Mouse (Mus musculus): ENCODE results near the gene Uqcrh. TPM values are rescaled to one million over a fixed set of nuclear protein-coding genes. Genes with fewer than 3 reads are reported as not detected.
A peak's percentile ranks its signal among the peaks of the same experiment; 100 is the strongest.

The Uqcrh gene
- polyA plus RNA-seq, 1 experiment: 362 TPM

- TF ChIP-seq CTCF (IDR thresholded peaks at IDR 0.05; ENCODE audit: borderline replicate concordance, extremely low read depth, insufficient read depth, insufficient read length) (peak; percentile 39; the same call in 1 of the 2 replicates), POLR2A (IDR thresholded peaks at IDR 0.05; ENCODE audit: borderline replicate concordance, extremely low read depth, insufficient read depth, insufficient read length, poor library complexity, severe bottlenecking) (no peak)
- peak; percentile 71 for DNase-seq (ENCODE audit: low read depth)
These were observed 22.2 kb downstream of the Uqcrh start for GRCm38 (mm10) chr4:116052526-116053293.

- no peak for DNase-seq (ENCODE audit: low read depth)
- TF ChIP-seq POLR2A (IDR thresholded peaks at IDR 0.05; ENCODE audit: borderline replicate concordance, extremely low read depth, insufficient read depth, insufficient read length, poor library complexity, severe bottlenecking) (no peak), CTCF (IDR thresholded peaks at IDR 0.05; ENCODE audit: borderline replicate concordance, extremely low read depth, insufficient read depth, insufficient read length) (no peak)
These were observed 25.7 kb downstream of the Uqcrh start for GRCm38 (mm10) chr4:116049211-116049610.

- DNase-seq (ENCODE audit: low read depth): no peak
- TF ChIP-seq CTCF (IDR thresholded peaks at IDR 0.05; ENCODE audit: borderline replicate concordance, extremely low read depth, insufficient read depth, insufficient read length) (no peak), POLR2A (IDR thresholded peaks at IDR 0.05; ENCODE audit: borderline replicate concordance, extremely low read depth, insufficient read depth, insufficient read length, poor library complexity, severe bottlenecking) (no peak)
These were observed 26.5 kb downstream of the Uqcrh start for GRCm38 (mm10) chr4:116048130-116048920.

GRCm38 (mm10) chr4:116047681-116048080 is 27.2 kb downstream of the Uqcrh start:
- no peak for TF ChIP-seq CTCF (IDR thresholded peaks at IDR 0.05; ENCODE audit: borderline replicate concordance, extremely low read depth, insufficient read depth, insufficient read length)
- no peak for TF ChIP-seq POLR2A (IDR thresholded peaks at IDR 0.05; ENCODE audit: borderline replicate concordance, extremely low read depth, insufficient read depth, insufficient read length, poor library complexity, severe bottlenecking)
- no peak for DNase-seq (ENCODE audit: low read depth)

- no peak for TF ChIP-seq POLR2A (IDR thresholded peaks at IDR 0.05; ENCODE audit: borderline replicate concordance, extremely low read depth, insufficient read depth, insufficient read length, poor library complexity, severe bottlenecking)
- no peak for TF ChIP-seq CTCF (IDR thresholded peaks at IDR 0.05; ENCODE audit: borderline replicate concordance, extremely low read depth, insufficient read depth, insufficient read length)
- DNase-seq (ENCODE audit: low read depth): no peak
These were observed 28.3 kb downstream of the Uqcrh start for GRCm38 (mm10) chr4:116046604-116047003.

GRCm38 (mm10) chr4:116042186-116042585 is 32.7 kb downstream of the Uqcrh start:
- TF ChIP-seq CTCF (IDR thresholded peaks at IDR 0.05; ENCODE audit: borderline replicate concordance, extremely low read depth, insufficient read depth, insufficient read length): no peak
- no peak for TF ChIP-seq POLR2A (IDR thresholded peaks at IDR 0.05; ENCODE audit: borderline replicate concordance, extremely low read depth, insufficient read depth, insufficient read length, poor library complexity, severe bottlenecking)

GRCm38 (mm10) chr4:116040466-116040865 is 34.4 kb downstream of the Uqcrh start:
- TF ChIP-seq POLR2A (IDR thresholded peaks at IDR 0.05; ENCODE audit: borderline replicate concordance, extremely low read depth, insufficient read depth, insufficient read length, poor library complexity, severe bottlenecking) (no peak), CTCF (IDR thresholded peaks at IDR 0.05; ENCODE audit: borderline replicate concordance, extremely low read depth, insufficient read depth, insufficient read length) (no peak)

More at GRCm38 (mm10) chr4:116042186-116042585, 32.7 kb downstream of the Uqcrh start:
- no peak for DNase-seq (ENCODE audit: low read depth)

GRCm38 (mm10) chr4:116033374-116033773 is 41.5 kb downstream of the Uqcrh start:
- TF ChIP-seq POLR2A (IDR thresholded peaks at IDR 0.05; ENCODE audit: borderline replicate concordance, extremely low read depth, insufficient read depth, insufficient read length, poor library complexity, severe bottlenecking) (no peak), CTCF (IDR thresholded peaks at IDR 0.05; ENCODE audit: borderline replicate concordance, extremely low read depth, insufficient read depth, insufficient read length) (no peak)

More at GRCm38 (mm10) chr4:116040466-116040865, 34.4 kb downstream of the Uqcrh start:
- DNase-seq (ENCODE audit: low read depth): no peak

GRCm38 (mm10) chr4:116032906-116033305 is 42.0 kb downstream of the Uqcrh start:
- no peak for TF ChIP-seq POLR2A (IDR thresholded peaks at IDR 0.05; ENCODE audit: borderline replicate concordance, extremely low read depth, insufficient read depth, insufficient read length, poor library complexity, severe bottlenecking)
- TF ChIP-seq CTCF (IDR thresholded peaks at IDR 0.05; ENCODE audit: borderline replicate concordance, extremely low read depth, insufficient read depth, insufficient read length): no peak
- DNase-seq (ENCODE audit: low read depth): no peak

More at GRCm38 (mm10) chr4:116033374-116033773, 41.5 kb downstream of the Uqcrh start:
- DNase-seq (ENCODE audit: low read depth): no peak

- TF ChIP-seq POLR2A (IDR thresholded peaks at IDR 0.05; ENCODE audit: borderline replicate concordance, extremely low read depth, insufficient read depth, insufficient read length, poor library complexity, severe bottlenecking) (0 out of 2 replicates have a peak, but pooled peaks have one; percentile 3), CTCF (IDR thresholded peaks at IDR 0.05; ENCODE audit: borderline replicate concordance, extremely low read depth, insufficient read depth, insufficient read length) (no peak)
- DNase-seq (ENCODE audit: low read depth): no peak
These were observed 56.7 kb downstream of the Uqcrh start, which contains the start of gene Faah for GRCm38 (mm10) chr4:116017902-116018746. Gene Faah (minus strand): TSS chr4:116017926.
